Mouse (Mus musculus): ENCODE measurements around the gene Chka. TPM values are rescaled to one million over a fixed set of nuclear protein-coding genes. Genes with fewer than 3 reads are reported as not detected.
A peak's percentile ranks its signal among the peaks of the same experiment; 100 is the strongest.

Chka gene
- 10 to 100 TPM in 1 of 2 experiments, 1 to 10 TPM in 1; 9.5 to 13.0 TPM for total RNA-seq (2021)

DNA sequence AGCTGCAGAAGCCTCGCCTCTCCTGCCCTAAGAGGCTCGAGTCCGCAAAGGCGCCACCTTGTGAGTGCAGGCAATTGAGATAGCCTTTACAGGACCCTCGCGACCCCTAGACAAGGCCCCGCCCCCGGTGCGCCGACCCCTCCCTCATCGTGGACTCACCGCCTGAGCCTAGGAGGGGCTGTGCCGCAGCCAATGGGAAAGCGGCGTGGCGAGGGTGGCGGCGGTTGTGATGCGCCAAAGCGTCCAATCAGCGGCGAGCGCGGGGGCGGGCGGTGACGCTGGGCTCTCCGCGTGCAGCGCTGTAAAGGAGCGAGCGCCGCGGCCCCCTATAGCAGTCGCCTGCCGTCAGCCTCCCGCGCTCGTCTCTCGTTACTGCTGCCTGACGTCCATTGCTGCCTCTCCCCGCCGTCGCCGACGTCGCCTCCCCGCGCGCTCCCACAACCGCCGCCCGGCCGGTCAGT is at the start of gene Chka:
Chka (plus strand) TSS at position 272 of the 461 bp plus-strand sequence.
- DNase-seq (ENCODE audit: low spot score) = peak; percentile 93
- intact Hi-C loops (cut with DNase I) = loop anchor here (5.0 kb wide), 3 partner anchors 51 to 131 kb away; partner anchors contain the start of gene Kmt5b

DNA sequence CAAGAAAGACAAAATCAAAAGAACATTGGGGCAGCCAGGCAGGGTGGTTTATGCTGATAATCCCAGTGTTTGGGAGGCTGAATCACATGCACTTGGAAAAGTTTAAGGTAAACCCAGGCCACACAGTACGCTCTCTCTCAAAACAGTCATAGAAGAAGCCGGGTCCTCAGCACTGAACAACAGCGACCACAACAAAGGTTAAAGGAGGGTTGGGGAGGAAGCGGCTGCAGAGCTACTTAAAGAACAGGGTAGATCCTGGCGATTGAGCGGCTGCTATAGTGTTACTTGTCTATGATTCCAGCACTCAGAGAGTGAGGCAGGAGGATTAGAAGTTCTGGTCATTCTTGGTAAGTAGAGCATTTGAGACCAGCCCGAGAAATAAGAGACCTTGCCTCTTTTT is 46.0 kb upstream of the Chka start:
- intact Hi-C loops (cut with DNase I) = no loop called here
- DNase-seq (ENCODE audit: low spot score) = no peak

DNA sequence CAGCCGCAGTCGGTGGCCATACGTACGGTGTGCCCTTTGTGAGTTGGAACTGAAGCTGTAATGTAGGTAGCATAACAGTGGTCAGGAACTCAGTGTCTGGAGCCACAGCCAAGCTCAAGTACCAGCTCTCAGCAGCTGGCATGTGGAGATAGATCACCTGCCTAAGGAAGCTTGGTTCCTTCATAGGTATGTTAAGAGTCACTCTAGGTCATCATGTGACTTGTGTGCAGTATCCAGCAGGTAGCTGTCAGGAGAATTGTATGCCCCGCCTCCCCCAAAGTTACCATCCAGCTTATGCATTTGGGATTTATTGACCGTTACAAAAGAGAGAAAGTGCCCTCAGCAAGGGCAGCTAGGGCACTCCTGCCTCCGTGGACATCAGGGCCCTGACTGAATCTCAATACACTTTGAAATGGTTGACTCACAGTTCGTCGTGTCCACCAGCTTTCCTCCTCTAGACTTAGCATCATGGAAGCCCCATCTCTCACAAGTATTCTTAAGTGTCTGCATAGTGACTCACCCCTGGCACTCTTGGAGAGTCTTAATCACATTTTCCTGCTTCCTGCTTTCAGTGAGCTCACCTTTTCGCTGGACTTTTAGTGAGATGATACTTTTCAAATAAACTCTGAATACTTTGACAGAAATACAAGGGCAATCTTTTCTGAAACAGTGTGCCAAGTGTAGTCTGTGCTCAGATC is 40.9 kb upstream of the Chka start:
- DNase-seq (ENCODE audit: low spot score) = no peak
- intact Hi-C loops (cut with DNase I) = no loop called here

DNA sequence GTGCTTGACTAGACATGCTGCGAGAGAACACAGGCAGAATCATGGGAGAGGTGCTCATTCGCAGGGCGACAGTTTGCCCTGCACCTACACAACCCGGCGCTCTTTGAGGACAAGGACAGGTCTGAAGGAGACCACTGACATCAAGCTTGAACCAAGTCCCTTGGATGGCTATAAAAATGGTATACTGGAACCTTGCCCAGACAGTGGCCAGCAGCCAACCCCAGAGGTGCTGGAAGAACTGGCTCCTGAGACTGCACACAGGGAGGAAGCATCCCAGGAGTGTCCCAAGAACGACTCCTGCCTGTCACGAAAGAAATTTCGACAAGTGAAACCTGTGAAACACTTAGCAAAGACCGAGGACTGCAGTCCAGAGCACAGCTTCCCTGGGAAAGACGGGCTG is 37.1 kb upstream of the Chka start:
- no peak for DNase-seq (ENCODE audit: low spot score)
- intact Hi-C loops (cut with DNase I) = no loop called here

DNA sequence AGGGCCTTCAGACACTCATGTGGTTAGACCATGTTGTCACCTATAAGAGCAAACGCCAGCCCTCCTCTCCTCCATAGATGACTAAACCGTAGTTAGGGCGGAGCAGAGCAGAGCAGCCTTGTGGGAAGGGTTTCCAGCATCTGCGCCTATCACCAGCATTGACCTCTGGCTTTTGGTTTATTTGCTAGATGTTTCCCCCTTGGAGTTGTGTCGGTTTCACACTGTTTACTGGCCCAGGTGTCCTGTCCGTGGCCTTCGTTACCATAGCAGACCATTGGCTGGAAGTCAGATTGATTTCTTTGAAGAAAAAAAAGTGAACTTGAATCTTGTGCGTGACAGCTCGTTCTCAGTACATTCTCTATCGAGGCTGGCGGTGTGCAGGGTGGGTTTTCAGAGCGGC is 35.7 kb upstream of the Chka start:
- DNase-seq (ENCODE audit: low spot score) = no peak
- intact Hi-C loops (cut with DNase I) = no loop called here

DNA sequence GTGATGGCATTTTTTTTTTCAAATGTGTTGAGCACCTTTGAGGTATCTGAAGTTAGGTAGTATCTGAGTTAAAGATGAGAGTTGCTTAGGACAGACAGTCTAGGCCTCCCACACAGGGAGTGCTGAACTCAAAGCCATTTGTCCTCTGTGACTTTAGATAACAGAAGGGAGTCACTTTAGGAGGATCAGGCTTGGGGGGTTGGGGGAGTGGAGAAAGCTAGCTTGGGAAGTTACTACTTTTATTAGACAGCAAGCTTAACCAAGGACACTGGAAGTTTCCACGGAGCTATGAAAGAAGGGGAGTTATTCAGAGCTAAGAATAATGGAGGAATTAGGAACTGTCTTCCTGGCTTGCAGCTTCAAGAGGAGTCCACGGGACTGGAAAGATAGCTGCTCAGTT is 32.5 kb upstream of the Chka start:
- no peak for DNase-seq (ENCODE audit: low spot score)
- intact Hi-C loops (cut with DNase I) = no loop called here

DNA sequence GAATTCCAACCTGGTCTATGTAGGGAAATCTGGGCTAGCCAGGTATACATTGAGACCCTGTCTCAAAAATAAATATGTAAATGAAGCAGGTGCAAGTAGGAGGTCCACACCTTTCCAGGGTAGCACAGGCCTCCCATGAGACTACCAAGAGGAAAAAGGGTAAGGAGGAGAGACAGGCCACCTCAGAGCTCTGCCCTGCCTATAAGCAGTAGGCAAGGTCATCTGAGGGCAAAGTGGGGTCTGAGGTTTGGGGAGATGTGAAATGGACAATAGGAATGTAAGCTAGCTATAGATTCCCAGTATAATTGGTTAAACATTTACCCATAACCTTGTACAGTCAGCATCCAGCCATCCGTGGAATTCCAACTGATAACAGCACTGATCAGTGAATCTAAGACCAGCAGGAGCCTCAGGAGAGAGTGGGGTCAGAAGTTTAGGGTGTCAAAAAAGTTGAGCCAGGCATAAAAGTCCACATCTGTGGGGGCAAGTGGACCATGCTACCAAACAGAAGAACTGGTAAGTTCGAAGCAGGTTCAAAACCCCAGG is 31.6 kb upstream of the Chka start:
- DNase-seq (ENCODE audit: low spot score) = no peak
- intact Hi-C loops (cut with DNase I) = no loop called here

DNA sequence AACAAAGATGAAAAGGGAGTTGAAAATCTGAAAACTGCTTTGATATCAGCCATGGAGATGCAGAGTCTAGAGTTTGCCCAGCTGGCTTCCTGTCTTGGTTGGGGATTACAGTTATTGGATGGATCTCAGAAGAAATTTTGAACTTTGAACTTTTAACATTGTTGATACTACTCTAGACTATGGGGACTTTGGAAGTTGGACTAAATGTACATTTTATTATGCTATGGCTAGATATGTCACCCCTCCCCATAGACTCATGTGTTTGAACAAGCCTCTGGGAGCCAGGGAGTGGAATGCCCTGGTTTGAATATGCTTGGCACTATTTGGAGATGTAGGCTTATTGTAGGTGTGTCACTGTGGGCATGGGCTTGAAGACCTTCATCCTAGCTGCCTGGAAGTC is 26.5 kb upstream of the Chka start:
- DNase-seq (ENCODE audit: low spot score) = no peak
- intact Hi-C loops (cut with DNase I) = no loop called here

DNA sequence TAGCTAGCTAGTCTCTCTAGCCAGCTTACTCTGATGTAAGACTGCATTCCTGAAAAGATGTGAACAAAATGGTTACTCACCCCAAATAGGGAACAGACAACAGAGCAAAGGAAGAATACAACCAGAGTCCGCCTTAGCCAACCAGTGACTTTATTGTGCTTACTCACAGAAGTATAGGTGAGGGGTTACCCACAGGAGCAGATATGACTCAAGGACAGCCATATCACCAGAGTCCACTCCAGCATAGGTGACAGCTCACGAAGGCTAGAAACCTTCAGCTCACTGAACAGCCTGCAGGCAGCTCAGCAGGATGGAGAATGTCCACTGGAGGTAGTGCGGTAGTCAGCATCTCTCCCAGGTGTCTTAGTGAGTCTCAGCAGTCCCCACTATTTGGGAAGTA is 21.7 kb upstream of the Chka start:
- DNase-seq (ENCODE audit: low spot score) = no peak
- intact Hi-C loops (cut with DNase I) = no loop called here

DNA sequence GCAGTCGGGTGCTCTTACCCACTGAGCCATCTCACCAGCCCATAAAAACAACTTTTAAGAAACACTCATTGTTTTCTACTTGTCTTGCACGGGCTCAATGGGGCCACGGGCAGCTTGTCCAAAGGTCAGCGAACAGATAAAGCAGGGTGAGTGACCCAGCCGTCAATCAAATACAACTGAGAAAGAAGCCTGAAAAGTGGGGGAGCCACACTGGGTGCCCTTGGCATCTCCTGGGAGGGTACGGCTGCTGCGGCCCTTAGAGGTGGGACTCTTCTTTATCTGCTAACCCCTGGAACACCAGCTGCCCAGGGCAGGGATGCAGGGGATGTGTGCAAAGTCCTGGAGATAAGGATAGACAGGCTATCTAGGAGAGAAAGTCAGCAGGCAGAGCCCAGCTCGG is 19.9 kb upstream of the Chka start:
- intact Hi-C loops (cut with DNase I) = no loop called here
- DNase-seq (ENCODE audit: low spot score) = no peak

DNA sequence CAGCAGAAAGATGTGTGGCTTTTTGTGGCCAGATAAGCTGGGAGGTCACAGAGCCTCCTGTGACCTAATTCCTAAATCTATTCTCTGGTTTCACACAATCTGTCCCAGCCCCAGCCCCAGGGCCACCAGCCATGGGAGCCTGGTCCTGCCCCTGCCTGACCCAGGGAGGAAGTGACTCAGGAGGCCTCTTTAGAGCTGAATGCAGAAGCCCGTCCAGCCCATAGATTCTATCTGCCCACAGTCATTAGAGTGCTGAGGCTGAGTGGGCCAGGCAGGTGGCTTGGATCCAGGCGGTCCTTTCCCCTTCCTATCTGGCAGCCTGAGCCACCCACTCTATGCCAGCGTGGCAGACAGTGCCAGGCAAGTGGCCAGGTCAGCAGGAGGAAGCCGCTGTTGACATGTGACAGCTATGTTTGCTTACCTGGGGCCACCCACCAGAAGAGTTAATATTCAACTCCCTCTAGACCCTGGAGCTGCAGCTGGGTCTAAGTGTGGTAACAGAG is 18.7 kb upstream of the Chka start:
- DNase-seq (ENCODE audit: low spot score) = peak; percentile 29
- intact Hi-C loops (cut with DNase I) = no loop called here

DNA sequence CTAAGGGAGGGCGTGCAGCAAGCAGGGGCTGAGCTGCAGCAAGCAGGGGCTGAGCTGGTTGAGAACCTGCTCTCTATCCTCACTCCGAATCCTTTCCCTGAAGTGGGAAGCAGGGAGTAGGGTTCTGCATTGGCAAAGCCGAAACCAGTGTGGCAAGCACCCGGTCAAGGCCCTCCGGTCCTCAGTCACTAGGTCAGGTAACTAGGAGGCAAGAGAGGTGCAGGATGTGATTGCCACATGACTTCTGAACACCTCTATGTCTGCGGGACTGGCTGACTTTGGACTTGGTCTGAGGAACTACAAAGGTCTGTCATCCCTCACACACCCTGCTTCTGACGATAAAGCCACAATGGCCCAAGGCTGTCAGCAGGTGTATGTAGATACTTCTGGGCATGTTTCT is 17.3 kb upstream of the Chka start:
- no peak for DNase-seq (ENCODE audit: low spot score)
- intact Hi-C loops (cut with DNase I) = no loop called here

DNA sequence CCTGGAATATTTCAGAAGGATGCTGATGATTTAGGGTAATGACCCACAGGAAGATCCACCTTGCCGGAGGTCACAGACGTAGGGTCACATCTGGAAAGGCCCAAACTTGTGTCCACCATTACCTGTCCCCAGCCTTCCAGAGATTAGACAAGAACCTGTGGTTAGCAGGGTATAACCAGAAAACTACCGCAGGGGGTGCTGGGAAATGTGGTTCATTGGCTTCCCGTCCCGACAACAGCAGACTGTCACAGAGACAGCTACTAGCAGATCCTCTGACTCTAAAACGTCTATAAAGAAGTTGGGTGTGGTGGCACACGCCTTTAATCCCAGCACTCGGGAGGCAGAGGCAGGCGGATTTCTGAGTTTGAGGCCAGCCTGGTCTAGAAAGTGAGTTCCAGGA is 14.8 kb upstream of the Chka start:
- intact Hi-C loops (cut with DNase I) = no loop called here
- no peak for DNase-seq (ENCODE audit: low spot score)

DNA sequence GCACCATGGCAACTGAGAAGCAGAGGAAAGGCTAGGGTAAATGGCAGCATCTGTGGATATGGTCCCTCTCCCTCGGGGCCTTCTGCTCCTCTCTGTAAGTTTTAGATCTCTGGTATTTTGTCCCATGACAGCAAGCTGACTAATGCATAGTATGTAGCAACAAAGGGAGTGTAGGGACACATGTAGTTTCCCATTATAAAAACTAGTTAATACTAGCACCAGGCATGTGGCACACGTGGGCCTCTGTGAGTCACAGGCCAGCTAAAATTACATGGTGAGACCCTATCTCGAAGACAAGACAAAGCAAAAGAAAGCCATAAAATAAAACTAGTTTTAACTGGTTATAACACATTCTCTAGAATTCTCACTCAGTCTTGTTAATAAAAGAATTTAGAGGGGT is 12.6 kb upstream of the Chka start:
- DNase-seq (ENCODE audit: low spot score) = no peak
- intact Hi-C loops (cut with DNase I) = no loop called here

DNA sequence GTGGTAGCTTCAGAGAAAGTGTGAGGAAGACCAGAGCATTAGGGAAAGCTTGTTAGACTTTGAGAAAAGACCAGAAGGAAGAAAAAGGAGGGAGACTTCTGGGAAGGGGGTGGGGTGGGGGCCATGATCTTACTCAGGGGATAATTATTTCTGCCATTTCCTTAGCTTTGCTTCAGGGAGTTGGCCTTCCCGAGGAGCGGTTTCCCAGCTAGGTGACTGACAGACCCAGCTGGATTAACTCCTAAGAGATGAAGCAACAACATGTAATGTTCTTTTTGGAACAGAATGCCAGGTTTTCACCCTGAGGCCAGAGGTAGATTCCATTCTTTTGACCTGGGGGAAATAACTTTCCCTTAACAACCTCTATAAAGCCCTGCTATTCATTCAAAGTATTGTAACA is 11.9 kb upstream of the Chka start:
- DNase-seq (ENCODE audit: low spot score) = no peak
- intact Hi-C loops (cut with DNase I) = no loop called here

DNA sequence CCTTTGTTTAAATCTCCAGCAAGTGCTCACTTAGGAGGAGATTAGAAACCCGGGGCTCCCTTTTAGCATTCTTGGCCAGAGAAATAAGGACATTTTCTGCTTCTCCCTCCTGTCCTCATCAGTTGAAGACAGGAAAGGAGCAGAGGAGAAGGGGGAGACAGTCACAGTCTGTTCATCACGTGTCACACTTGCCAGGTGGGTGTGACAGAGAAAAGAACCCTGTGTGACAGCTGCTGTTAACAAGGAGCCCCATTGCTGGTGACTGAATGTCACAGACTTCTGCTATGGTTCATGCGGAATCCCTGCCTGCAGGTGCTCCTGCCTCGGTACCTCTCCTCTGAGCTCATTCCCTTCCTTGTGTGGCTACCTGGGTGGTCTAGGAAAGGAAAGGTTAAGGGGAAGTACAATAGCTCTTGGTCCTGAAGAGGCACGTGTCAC is 11.3 kb upstream of the Chka start:
- no peak for DNase-seq (ENCODE audit: low spot score)
- intact Hi-C loops (cut with DNase I) = no loop called here

DNA sequence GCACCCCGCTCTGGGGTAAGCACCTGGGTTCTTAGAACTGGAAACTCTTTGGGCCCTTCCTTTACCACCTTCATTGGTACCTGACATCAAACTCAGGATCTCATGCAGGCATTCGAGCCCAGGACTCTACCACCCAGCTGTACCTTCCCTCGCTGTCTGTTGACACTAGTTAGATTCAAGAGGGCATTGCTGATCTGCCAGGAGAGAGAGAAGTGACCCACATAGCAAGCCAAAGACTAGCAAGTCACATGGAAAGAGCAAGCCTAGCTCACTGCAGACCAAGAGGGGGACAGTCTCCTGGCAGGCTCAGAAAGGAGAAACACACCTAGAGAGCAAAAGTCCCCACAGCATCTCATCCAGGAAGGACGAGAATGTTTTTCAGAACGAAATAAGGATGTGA is 10.9 kb upstream of the Chka start:
- intact Hi-C loops (cut with DNase I) = no loop called here
- no peak for DNase-seq (ENCODE audit: low spot score)

DNA sequence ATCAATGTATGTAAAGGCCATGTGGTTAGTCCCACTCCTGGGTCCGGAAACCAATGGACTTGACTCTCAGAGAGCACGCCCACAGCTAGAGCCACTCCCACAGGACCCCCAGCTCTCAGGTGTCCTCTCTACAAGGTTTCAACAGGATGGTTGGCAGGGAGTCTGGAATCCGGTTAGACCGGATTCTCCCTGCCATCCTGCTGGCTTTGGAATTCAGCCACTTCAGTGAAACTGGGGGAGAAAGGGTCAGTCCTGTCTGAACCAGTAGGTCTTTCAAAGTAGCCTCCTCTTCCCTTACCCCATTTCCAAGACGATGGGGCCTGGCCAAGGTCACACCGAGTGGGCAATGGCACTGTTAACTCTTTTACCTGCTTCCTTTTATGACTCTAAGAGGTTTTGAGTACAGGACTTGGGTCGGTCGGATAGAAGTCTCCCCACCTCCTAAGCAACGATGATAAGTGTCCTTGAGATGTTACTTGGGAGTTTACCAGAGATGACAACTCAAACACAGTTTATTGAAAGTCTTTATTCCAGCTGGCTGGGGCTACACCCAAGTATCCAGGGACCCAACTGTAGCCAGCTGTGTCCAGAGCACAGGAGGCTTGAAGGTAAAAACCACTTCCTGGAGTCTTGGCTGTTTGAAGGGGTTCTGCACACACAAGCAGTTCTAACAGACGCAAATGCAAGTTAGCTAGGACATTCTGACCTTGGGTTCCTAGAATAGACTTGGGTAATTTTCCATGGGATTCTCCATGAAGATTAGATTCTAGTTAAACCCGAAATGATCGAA is 9.0 kb upstream of the Chka start:
- no peak for DNase-seq (ENCODE audit: low spot score)
- intact Hi-C loops (cut with DNase I) = no loop called here

DNA sequence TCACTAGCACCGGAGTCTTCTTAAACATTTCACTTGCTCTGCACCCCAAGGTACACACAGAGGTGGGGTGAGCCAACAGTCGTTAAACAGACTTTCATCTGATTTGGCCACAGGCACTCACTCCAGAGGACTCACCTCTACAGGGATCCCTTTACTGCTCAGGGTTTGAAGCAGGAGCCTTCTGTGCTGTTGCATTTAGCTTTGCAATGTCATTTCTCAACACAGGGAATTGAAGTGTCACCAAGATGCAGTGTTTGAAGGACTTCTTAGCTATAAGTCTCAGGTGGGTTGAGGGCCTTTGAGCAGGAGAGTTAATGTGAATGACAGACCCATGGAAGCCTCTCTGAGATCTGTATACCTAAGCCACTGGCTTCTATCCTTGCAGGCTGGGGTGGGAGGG is 7.9 kb upstream of the Chka start:
- intact Hi-C loops (cut with DNase I) = no loop called here
- DNase-seq (ENCODE audit: low spot score) = no peak

DNA sequence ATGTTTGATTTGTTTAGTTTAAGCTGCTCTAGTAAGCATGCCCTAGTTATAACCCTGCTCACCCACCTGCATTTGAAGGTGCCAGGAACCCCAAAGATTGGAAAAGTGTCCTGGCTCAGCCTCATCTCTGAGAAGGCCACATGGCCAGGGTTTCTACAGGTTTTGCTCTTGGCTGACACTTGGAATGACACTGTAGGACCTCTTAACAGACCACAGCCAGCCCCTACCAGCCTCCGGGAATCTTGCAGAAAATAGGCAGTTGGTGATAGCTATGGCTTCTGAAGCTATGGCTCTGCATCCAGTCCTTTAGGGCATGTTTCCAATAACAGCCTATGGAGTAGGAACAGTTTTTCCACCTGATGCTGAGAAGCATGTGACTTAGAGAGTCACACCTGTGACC is 6.7 kb upstream of the Chka start:
- intact Hi-C loops (cut with DNase I) = no loop called here
- DNase-seq (ENCODE audit: low spot score) = no peak

DNA sequence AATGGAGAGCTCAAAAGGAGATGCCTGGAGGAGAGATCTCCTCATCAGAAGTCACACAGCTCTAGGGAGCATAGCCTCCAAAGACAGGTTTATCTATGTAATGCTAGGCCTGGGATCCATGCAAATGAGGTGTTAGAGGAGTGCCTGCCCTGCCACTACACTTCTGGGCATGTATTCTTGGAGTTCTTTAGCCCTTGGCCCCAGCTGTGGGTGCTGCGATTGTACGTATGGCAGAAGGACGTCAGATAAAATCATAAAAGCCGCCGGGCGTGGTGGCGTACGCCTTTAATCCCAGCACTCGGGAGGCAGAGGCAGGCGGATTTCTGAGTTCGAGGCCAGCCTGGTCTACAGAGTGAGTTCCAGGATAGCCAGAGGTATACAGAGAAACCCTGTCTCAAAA is 6.2 kb upstream of the Chka start:
- no peak for DNase-seq (ENCODE audit: low spot score)
- intact Hi-C loops (cut with DNase I) = no loop called here
